Mouse (Mus musculus) forebrain, embryonic 12.5 days (tissue): ENCODE results near the gene 4931409K22Rik. TPM values are rescaled to one million over a fixed set of nuclear protein-coding genes. Genes with fewer than 3 reads are reported as not detected.

Experiments used
- ATAC-seq: fragments of 200-750 bp; cut with Nextera tagmentation; 2 replicates; pipeline ENCODE4 v1.8.0; 2017; ENCODE audit warnings: moderate TSS enrichment; ENCODE audit not compliant: low FRiP score
- H3K27ac ChIP-seq: fragments of 300-500 bp; sonication (generic); 2 replicates; pipeline ENCODE4 v1.5.1; 2016; ENCODE audit warnings: mild to moderate bottlenecking
- H3K27me3 ChIP-seq: fragments of 300-500 bp; sonication (generic); 2 replicates; pipeline ENCODE4 v1.6.1; 2016; ENCODE audit warnings: mild to moderate bottlenecking
- H3K36me3 ChIP-seq: fragments of 300-500 bp; sonication (generic); replicated peaks from 2 replicates; pipeline ENCODE4 v1.6.1; 2016; ENCODE audit warnings: mild to moderate bottlenecking
- H3K4me1 ChIP-seq: fragments of 300-500 bp; sonication (generic); 2 replicates; pipeline ENCODE4 v1.6.1; 2016
- H3K4me2 ChIP-seq: fragments of 300-500 bp; sonication (generic); 2 replicates; pipeline ENCODE4 v1.6.1; 2016; ENCODE audit warnings: mild to moderate bottlenecking, moderate library complexity
- H3K4me3 ChIP-seq: fragments of 300-500 bp; sonication (generic); replicated peaks from 2 replicates; pipeline ENCODE4 v1.5.1; 2016; ENCODE audit warnings: mild to moderate bottlenecking
- H3K9ac ChIP-seq: fragments of 300-500 bp; sonication (generic); 2 replicates; pipeline ENCODE4 v1.6.1; 2016; ENCODE audit warnings: mild to moderate bottlenecking
- H3K9me3 ChIP-seq: fragments of 300-500 bp; sonication (generic); 2 replicates; pipeline ENCODE4 v1.6.1; 2016
- WGBS: fragments of 180-500 bp; shearing (Covaris S2); methylation state at CpG from one replicate; pipeline ENCODE4 v1.1.7; 2016; 5-methylcytosine and 5-hydroxymethylcytosine counted together
- microRNA counts: library from miRNA; unstranded; fragments of <30 nt; microRNA quantifications from one replicate; lab custom pipeline; 2017
- microRNA-seq: library from miRNA; unstranded; fragments of <30 nt; microRNA quantifications from one replicate; pipeline ENCODE4, GENCODE M21; 2017
- polyA plus RNA-seq: library from polyadenylated mRNA; unstranded; fragments of >200 nt; fragmentation: Nextera tagmentation; extraction: Ambion mirVana; gene quantifications from 2 replicates; pipeline ENCODE4 v1.2.1, GENCODE M21; 2016

The 4931409K22Rik gene
- polyA plus RNA-seq, 1 experiment from 2014 or later = 0.37 TPM

DNA sequence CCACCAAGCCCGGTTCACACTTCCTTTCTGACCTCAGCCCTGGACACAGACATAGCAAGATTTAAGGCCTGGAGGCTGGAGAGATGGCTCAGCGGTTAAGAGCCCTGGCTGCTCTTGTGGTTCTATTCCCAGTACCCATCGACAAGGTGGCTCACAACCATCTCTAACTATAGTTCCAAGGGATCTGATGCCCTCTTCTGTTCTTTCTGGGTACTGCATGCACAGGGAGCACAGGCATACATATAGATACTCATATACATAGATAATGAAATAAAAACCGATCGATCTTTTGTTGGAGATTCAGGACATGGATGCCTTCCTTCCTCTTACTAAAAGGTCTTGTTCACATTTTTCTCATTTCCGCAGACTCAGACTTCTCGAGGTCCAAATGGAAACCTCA, 48.2 kb downstream of the 4931409K22Rik start:
- H3K4me1 ChIP-seq = peaks cover 7% of the 10 kb centered on the region; the same call in 1 of the 2 replicates
- no peaks in the 10 kb centered on the region for H3K36me3 ChIP-seq
- 94% methylated on average over 7 of the region's 7 CpGs for WGBS
- H3K27ac ChIP-seq = no peak overlapping the region
- H3K9ac ChIP-seq = no peak overlapping the region
- peaks cover 47% of the 10 kb centered on the region for H3K27me3 ChIP-seq
- H3K4me3 ChIP-seq = no peak overlapping the region
- no peaks in the 10 kb centered on the region for H3K9me3 ChIP-seq
- ATAC-seq = no peak
- no peak overlapping the region for H3K4me2 ChIP-seq

DNA sequence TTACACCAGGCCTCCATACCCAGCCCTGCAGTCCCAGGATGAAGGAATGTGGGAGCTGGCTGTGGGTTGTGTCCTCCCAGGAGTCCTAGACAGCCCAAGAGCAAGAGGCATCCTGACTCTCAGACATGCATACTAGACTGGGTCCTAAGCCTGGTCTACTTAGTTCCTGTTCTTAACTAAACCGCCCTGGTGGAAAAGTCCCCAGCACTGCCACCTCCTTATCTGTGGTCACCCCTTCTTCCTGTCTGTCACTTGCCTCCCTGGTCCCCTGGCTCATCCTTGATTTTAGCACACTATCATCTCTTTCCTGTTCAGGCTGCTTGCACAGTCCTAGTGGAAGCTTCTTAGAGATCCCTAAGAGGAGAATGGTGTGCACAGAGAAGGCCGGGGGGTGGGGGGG, 51.1 kb downstream of the 4931409K22Rik start:
- Histone ChIP-seq H3K4me1 (peaks cover 11% of the 10 kb centered on the region), H3K27me3 (peaks cover 66% of the 10 kb centered on the region)
- no peak for ATAC-seq

DNA sequence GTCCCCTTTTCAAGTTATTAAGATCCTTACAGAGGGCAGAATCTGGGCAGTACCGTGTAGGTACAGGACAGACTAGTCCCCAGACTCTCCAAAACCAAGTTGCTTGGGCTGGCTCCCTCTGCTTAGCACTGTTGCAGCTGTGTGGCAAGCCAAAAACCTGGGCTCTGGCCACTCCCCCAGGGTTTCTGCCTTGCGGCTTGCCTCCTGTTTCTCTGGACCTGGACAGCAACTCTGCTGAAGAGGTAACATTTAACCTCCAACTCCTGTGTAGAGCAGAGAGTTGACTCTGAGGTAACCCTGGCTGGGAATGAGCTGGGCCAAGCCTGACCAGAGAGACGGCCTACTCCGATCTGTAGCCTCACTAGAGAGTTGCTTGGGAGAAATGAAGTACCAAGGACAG, 53.8 kb downstream of the 4931409K22Rik start:
- no peak for ATAC-seq

More for the DNA sequence above, 51.1 kb downstream of the 4931409K22Rik start:
- Histone ChIP-seq H3K4me3 (no peak overlapping the region), H3K36me3 (peaks cover 20% of the 10 kb centered on the region), H3K27ac (no peak overlapping the region), H3K4me2 (no peak overlapping the region), H3K9ac (no peak overlapping the region), H3K9me3 (no peaks in the 10 kb centered on the region)
- 53% methylated on average over 2 of the region's 2 CpGs for WGBS

DNA sequence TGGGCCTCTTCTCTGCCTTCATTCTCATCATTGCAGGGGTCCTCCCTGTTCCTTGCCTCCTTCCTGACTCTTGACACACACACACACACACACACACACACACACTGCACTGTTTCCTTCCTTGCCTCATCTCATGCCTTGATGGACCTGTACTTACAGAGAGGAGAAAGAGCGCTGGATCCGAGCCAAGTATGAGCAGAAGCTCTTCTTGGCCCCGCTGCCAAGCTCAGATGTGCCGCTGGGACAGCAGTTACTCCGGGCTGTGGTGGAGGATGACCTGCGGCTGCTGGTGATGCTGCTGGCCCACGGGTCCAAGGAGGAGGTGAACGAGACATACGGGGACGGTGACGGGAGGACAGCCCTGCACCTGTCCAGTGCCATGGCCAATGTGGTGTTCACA, 55.8 kb downstream of the 4931409K22Rik start:
- Histone ChIP-seq H3K36me3 (peaks cover 55% of the 10 kb centered on the region), H3K4me2 (no peak overlapping the region), H3K9me3 (no peaks in the 10 kb centered on the region), H3K27ac (no peak overlapping the region), H3K27me3 (peaks cover 72% of the 10 kb centered on the region), H3K4me3 (no peak overlapping the region), H3K9ac (no peak overlapping the region), H3K4me1 (peaks cover 51% of the 10 kb centered on the region)
- 82% methylated on average over 11 of the region's 11 CpGs for WGBS
- no peak for ATAC-seq

More for the DNA sequence above, 53.8 kb downstream of the 4931409K22Rik start:
- WGBS = 78% methylated on average over 4 of the region's 4 CpGs
- H3K4me3 ChIP-seq = no peak overlapping the region
- no peak overlapping the region for H3K27ac ChIP-seq
- no peak overlapping the region for H3K4me2 ChIP-seq
- H3K4me1 ChIP-seq = peaks cover 35% of the 10 kb centered on the region
- no peaks in the 10 kb centered on the region for H3K9me3 ChIP-seq
- H3K27me3 ChIP-seq = peaks cover 84% of the 10 kb centered on the region
- no peak overlapping the region for H3K9ac ChIP-seq
- H3K36me3 ChIP-seq = peaks cover 42% of the 10 kb centered on the region

DNA sequence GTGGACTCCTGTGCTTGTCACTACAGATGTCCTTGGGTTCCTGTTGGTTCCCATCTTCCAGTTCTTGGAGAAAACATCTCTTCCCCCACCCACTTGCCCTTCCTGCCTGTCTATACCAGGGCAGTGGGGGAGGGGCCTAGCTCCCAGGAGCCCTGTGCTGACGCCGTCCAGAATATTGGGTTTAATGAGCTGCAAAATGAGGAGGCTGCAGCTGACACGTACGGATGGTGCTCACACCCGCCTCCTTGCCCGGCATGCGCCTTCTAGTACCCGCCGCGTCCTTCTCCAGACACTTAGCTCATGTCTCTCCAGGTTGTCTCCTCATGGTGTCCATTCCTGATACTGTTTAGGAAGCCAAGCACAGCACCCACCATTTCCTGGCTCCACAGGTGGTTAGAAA, 57.5 kb downstream of the 4931409K22Rik start:
- WGBS = 64% methylated on average over 10 of the region's 10 CpGs
- no peaks in the 10 kb centered on the region for H3K9me3 ChIP-seq
- ATAC-seq = no peak
- H3K4me3 ChIP-seq = no peak overlapping the region
- H3K27ac ChIP-seq = no peak overlapping the region
- peaks cover 57% of the 10 kb centered on the region for H3K27me3 ChIP-seq
- peak overlapping the region; percentile 2; the same call in 1 of the 2 replicates for H3K9ac ChIP-seq
- H3K4me1 ChIP-seq = peaks cover 59% of the 10 kb centered on the region
- H3K36me3 ChIP-seq = peaks cover 62% of the 10 kb centered on the region
- no peak overlapping the region for H3K4me2 ChIP-seq

DNA sequence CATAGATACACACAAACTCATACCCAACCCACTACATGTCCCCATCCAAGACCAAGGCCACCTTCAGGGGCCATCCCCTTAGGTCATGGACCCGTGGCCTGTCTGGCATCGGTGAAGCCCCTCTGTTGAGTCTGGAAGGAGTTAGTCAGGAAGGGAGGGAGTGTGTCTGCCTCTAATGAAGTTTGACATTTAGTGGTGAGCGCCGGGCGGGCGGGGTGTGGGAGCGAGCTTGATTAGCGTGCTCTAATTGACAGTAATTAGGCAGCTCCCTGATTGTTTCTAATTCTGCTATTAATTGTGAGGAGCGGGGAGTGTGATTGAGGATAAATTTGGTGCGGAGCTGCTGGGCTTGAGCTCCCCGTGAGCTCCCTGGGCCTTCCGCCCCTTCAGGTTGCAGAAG, 59.1 kb downstream of the 4931409K22Rik start:
- no peak overlapping the region for H3K4me2 ChIP-seq
- H3K9ac ChIP-seq = no peak overlapping the region
- no peak overlapping the region for H3K4me3 ChIP-seq
- peak overlapping the region; percentile 61 for H3K27ac ChIP-seq
- H3K9me3 ChIP-seq = no peaks in the 10 kb centered on the region
- H3K4me1 ChIP-seq = peaks cover 59% of the 10 kb centered on the region
- H3K36me3 ChIP-seq = peaks cover 78% of the 10 kb centered on the region
- 41% methylated on average over 12 of the region's 12 CpGs for WGBS
- ATAC-seq = peak; percentile 18; the same call in 1 of the 2 replicates
- H3K27me3 ChIP-seq = peaks cover 57% of the 10 kb centered on the region

DNA sequence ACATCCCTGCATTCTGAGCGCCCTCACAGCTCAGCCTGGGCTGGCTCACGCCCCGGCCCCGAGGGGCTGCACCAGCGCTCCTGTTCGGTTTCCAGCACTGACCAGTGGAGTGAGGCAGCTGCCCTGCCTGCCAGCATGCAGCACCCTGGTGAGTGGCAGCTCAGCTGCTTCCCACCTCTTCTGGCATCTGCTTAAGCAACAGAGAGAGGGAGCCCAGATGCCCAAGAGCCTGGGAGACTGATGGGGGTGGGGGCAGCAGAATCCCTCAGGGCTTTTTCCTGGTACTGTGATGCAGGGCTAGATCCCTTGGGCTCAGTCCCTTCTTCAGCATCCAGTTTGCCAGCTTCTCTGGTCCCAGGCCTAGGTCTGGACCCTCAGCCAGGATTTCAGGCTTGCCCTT, 59.9 kb downstream of the 4931409K22Rik start:
- ATAC-seq = no peak
- no peak overlapping the region for H3K9ac ChIP-seq
- no peak overlapping the region for H3K4me3 ChIP-seq
- WGBS = 47% methylated on average over 6 of the region's 6 CpGs
- H3K27ac ChIP-seq = peak overlapping the region; percentile 51
- peaks cover 57% of the 10 kb centered on the region for H3K27me3 ChIP-seq
- H3K9me3 ChIP-seq = no peaks in the 10 kb centered on the region
- no peak overlapping the region for H3K4me2 ChIP-seq
- peaks cover 78% of the 10 kb centered on the region for H3K36me3 ChIP-seq
- peaks cover 59% of the 10 kb centered on the region for H3K4me1 ChIP-seq

DNA sequence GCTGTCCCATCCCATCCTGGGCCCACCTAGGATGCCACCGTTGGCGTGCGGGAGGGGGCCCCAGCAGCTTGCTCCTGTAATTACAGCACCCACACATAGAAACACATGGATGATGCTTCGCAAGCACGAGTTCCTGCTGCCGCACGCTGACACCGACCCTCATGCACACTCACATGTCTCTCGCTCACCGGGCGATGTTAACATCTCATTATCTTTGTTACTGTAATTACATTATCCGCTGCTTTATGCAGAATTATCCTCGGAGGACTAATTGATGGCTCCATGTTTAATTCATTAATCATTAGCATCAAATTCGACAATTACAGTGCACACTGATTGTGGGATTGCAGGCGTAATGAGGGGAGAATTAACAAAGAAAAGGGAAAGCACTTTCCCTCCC, 61.6 kb downstream of the 4931409K22Rik start:
- H3K4me1 ChIP-seq = peaks cover 59% of the 10 kb centered on the region
- 53% methylated on average over 15 of the region's 15 CpGs for WGBS

More for the DNA sequence above, 61.6 kb downstream of the 4931409K22Rik start:
- Histone ChIP-seq H3K9ac (no peak overlapping the region), H3K4me3 (no peak overlapping the region), H3K27me3 (peaks cover 51% of the 10 kb centered on the region), H3K36me3 (peaks cover 77% of the 10 kb centered on the region), H3K9me3 (no peaks in the 10 kb centered on the region), H3K27ac (peak overlapping the region; percentile 74), H3K4me2 (no peak overlapping the region)
- ATAC-seq = peak; percentile 28; the same call in 1 of the 2 replicates

MicroRNAs within 50 kb of the gene (microRNA counts, 519-probe panel; counts per million panel counts)
- not detected for microRNA mmu-miR-671-3p (lab: Ali Mortazavi, UCI)
- microRNA mmu-miR-671-5p (lab: Ali Mortazavi, UCI) = not detected

Small RNAs within 50 kb of the gene (microRNA-seq; reads per million reads assigned to microRNA genes)
- 699 reads per million, percentile 72 among the genes with 10 or more reads in this experiment for gene Mir671

Other genes starting within 250 kb of the 4931409K22Rik start
- gene Kcnh2, start 205.2 kb downstream of the 4931409K22Rik start, polyA plus RNA-seq = 9.8 and 10.1 TPM in 2 replicates
- 7.1 and 7.2 TPM in 2 replicates for gene Nos3, start 192.0 kb downstream of the 4931409K22Rik start, polyA plus RNA-seq
- 0.34 and 0.53 TPM in 2 replicates for gene Atg9b, start 164.7 kb downstream of the 4931409K22Rik start, polyA plus RNA-seq
- gene Abcb8, start 163.1 kb downstream of the 4931409K22Rik start, polyA plus RNA-seq = 43.6 and 47.4 TPM in 2 replicates
- 0.20 and 0.37 TPM in 2 replicates for gene Asic3, start 143.4 kb downstream of the 4931409K22Rik start, polyA plus RNA-seq
- 62.2 and 63.7 TPM in 2 replicates for gene Cdk5, start 133.3 kb downstream of the 4931409K22Rik start, polyA plus RNA-seq
- 28.9 and 29.8 TPM in 2 replicates for gene Slc4a2, start 133.0 kb downstream of the 4931409K22Rik start, polyA plus RNA-seq
- 97.1 and 102 TPM in 2 replicates for gene Fastk, start 111.5 kb downstream of the 4931409K22Rik start, polyA plus RNA-seq
- 28.6 and 30.7 TPM in 2 replicates for gene Tmub1, start 109.0 kb downstream of the 4931409K22Rik start, polyA plus RNA-seq
- gene Agap3, start 104.6 kb downstream of the 4931409K22Rik start, polyA plus RNA-seq = 41.1 and 61.2 TPM in 2 replicates
- 1.1 and 1.2 TPM in 2 replicates for gene Gbx1, start 29.6 kb downstream of the 4931409K22Rik start, polyA plus RNA-seq
- 0.10 TPM in 1 of 2 replicates, not detected in the other for gene Asb10, start 15.8 kb downstream of the 4931409K22Rik start, polyA plus RNA-seq
- 141 and 142 TPM in 2 replicates for gene Abcf2, start 20.7 kb upstream of the 4931409K22Rik start, polyA plus RNA-seq
- gene Chpf2, start 29.9 kb upstream of the 4931409K22Rik start, polyA plus RNA-seq = 18.7 and 18.8 TPM in 2 replicates
- gene Smarcd3, start 67.6 kb upstream of the 4931409K22Rik start, polyA plus RNA-seq = 101 and 113 TPM in 2 replicates
- gene Nub1, start 128.7 kb upstream of the 4931409K22Rik start, polyA plus RNA-seq = 36.4 and 39.2 TPM in 2 replicates
- 6.6 and 10.1 TPM in 2 replicates for gene Wdr86, start 173.9 kb upstream of the 4931409K22Rik start, polyA plus RNA-seq
- not detected in 2 replicates for gene Crygn, start 201.2 kb upstream of the 4931409K22Rik start, polyA plus RNA-seq